Mouse (Mus musculus) brain, adult 2 months (tissue): Measurements from ENCODE around the gene Ctdspl2.
"Not testable (repeated sequence)": the region's sequence is repeated elsewhere in the genome, so short reads cannot be mapped to it uniquely, and the experiment has no call there.

Experiments used
- DNase-seq: peaks from one replicate; pipeline ENCODE4 v3.0.0; 2011; ENCODE audit warnings: low read depth, low spot score

Gene Ctdspl2

GRCm38 (mm10) chr2:121955765-121956223 is at the start of gene Ctdspl2, which contains the start of gene Mageb3:
Gene Ctdspl2, plus strand, starts transcription at chr2:121956001.
Gene Mageb3, minus strand, starts transcription at chr2:121956092.
- DNase-seq: peak; percentile 97

DNA sequence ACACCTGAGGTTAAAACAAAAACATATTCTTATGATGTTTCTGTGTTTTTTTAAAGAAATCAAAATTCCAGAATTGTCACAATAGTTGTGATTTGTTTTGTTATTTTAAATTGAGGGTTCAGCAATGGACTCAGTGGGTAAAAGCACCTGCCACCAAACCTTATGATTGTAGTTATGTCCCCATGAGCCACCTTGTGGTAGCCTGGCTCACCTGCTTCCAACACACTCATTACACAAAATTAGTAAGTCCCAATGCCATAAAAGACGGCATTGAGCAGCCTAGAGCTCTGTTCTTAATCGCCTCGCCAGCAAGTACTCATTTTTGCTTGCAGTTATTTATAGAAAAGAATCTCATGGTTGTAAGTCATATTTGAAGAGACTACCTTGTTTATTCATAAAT is 45.8 kb upstream of the Ctdspl2 start:
- DNase-seq: peak; percentile 45

- peak; percentile 80 for DNase-seq
Observed at GRCm38 (mm10) chr2:121916047-121916970, 39.5 kb upstream of the Ctdspl2 start.

DNA sequence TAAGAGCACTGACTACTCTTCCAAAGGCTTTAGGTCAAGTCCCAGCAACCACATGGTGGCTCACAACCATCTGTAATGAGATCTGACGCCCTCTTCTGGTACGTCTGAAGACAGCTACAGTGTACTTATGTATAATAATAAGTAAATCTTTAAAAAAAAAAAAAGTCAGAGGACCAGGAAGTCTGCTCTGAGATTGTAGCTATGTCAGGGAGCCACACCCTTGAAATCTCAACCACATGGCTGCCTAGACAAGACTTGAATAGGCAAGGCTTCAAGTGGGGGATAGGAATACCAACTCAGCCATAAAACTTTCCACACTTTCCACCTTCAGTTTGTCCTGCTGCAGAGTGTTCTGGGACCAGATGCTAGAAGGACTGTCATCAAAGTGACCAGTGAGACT is 18.2 kb upstream of the Ctdspl2 start:
- not testable (repeated sequence) for DNase-seq

GRCm38 (mm10) chr2:121943364-121943763 is 12.4 kb upstream of the Ctdspl2 start:
- no peak for DNase-seq

DNA sequence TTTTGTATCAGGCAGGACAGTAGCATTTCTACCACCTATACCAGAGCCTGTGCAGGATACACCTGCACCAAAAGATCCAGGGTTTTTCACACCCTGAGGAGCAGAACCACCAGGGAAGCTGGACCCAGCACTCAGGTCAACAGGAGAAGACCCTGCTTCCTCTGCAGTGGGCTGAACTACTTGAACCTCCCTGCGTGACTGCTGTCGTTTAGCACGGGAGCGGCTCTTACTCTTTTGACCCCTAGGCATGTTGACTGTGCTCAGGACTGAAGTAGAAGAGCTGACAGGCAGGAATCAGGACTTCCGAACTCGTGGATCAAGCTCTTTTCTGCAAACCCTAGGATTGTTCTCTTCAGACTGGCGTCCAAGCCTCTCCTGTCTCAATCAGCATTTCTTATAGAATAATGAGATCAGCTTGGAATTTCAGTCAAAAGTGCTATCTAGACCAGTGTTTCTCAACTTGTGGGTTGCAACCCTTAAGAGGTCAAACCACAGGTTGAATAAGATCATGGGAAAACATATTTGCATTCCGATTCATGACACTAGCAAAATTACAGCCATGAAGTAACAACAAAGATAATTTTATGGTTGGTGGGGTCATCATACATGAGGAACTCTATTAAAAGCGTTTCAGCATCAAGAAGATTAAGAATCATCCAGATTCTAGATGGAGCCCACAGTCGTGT is 687 bp upstream of the Ctdspl2 start:
- DNase-seq: no peak

DNA sequence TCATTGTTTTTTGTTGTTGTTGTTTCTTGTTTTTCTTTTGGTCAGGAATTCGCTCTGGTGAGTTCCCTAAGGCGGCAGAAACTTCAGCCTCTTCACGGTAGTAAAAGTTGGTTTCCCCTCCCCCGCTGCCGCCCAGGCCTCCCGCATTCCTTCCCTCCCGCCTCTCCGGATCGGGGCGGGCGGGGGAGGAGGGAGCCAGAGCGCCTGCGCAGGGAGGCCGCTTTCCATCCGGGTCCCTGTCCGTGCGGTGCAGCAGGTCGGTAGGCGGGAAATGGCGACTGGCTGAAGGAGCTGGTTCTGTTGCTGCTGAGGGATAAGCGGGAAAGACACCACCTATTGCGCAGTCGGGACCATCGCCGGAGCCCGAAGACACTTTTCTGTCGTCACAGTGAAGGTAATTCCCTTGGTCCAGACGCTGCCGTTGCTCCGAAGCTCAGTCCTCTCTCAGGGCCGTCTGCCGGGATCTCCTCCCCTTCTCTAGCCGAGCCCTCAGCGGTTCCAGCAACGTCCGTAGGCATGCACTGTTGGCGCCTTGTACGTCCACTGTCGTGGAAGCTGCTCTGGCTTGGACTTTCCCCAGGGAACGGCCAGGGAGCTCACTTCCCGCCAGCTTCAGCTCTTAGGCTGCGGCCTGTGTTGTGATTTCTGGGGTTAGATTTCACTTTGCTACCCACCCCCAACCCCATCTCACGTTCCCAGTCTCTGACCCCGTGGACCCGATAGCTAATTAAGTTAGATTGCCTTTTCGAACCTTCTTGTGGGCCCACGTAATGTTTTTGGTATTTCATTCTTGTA is 620 bp downstream of the Ctdspl2 start:
- peak; percentile 97 for DNase-seq

- no peak for DNase-seq
Observed at GRCm38 (mm10) chr2:121957216-121957792, 1.5 kb downstream of the Ctdspl2 start.

DNA sequence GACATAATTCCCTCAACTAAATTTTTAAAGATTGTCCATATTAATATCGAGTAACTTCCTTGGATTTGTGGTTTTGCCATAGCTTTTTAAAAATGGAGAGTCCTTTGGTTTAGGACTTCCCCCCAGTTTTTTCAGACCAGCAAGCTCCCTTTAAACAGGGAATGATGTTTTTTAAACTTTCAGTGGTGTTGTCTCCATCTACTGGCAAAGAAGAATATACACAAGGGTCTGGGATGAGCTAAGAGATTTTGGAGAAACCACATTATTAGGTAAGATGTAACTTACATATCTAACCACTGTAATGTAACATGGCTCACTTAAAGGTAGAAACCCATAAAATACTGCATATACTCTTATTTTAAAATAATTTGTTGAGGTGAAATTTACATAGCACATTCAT is 39.9 kb downstream of the Ctdspl2 start:
- peak; percentile 31 for DNase-seq

DNA sequence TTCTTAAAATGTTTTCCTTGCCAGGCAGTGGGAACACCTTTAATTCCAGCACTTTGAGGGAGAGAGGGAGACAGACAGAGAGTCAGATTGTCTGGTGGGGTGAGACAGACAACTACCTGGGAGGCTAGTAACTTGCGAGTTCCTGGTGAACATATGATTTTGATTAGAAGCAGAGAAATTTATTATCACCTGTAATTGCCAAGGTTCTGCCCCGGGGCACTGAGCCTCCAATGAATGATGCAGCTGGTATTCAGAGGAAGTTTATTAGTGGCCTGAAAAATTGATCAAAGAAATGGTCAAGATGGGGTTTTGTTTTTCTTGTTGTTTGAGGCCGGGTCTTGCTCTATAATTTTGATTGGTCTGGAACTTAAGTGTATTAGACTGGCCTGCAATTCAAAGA is 53.0 kb downstream of the Ctdspl2 start:
- DNase-seq: no peak

DNA sequence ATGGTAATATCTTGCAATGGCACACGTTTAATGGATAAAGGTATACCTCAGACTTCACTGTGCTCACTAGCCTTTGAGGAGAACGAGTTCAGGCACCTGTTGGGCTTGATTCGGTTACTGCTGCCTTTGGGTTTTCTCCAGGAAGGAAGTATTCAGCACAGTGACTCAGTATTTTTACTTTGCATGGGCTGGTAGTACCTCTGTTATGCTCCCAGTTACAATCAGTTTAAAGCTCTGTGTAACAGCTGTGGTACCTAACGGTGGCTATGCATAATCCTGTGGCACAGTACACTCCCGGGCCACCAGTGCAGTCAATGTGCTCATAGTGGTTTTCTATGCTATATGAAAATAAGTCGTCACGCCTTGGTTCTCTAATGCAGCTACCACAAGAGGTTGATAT is 55.6 kb downstream of the Ctdspl2 start:
- DNase-seq: no peak

- no peak for DNase-seq
Observed at GRCm38 (mm10) chr2:122018705-122019104, 62.9 kb downstream of the Ctdspl2 start.

GRCm38 (mm10) chr2:122022284-122022683 is 66.5 kb downstream of the Ctdspl2 start:
- DNase-seq: peak; percentile 13

- not testable (repeated sequence) for DNase-seq
Observed at GRCm38 (mm10) chr2:122027091-122027490, 71.3 kb downstream of the Ctdspl2 start.

- DNase-seq: peak; percentile 95
Observed at GRCm38 (mm10) chr2:122027862-122028755, 72.3 kb downstream of the Ctdspl2 start, which contains the start of gene Eif3j1. Gene Eif3j1, plus strand, starts transcription at chr2:122028546.

DNA sequence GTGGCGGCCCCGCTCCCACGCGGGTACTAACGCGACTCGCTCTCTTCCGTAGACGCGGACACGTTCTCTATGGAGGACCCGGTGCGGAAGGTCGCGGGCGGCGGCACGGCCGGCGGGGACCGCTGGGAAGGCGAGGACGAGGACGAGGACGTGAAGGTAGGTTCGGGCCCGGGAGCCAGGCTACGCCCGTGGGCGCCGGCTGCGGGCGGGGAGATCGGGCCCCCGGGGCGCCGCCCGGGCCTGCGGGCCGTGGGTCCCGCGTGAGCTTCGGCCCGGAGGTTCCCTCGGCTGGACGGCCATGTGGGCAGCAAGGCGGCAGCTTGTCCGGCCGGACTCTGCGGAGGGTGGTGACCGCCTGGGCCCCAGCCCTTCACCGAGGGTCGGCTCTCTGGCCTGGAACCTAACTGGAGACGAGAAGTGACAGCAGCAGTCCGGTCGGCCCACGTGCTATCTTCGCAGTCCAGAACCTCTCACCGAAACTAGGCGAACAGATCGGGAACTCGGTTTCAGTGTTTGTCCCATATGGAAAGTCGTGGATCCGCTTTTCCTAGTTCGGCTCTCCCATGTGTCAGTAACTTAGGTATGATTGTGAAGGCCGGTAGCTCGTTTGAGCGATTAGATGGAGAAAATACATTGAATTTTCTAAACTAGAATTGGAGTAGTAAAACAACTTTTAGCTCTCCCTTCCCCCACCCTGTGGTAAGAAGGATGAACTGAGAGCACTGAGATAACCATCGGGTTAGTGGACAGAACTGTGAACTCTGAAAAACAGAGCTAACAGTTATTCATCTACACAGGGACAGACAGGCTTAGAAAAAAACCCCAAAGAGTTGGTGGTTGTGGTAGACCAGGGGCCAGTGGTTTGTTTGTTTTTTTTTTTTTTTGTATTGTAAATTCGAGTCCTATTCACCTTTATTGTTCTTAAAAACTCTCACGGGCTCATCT is 73.2 kb downstream of the Ctdspl2 start:
- peak; percentile 41 for DNase-seq

GRCm38 (mm10) chr2:122031970-122032369 is 76.2 kb downstream of the Ctdspl2 start:
- DNase-seq: no peak

DNA sequence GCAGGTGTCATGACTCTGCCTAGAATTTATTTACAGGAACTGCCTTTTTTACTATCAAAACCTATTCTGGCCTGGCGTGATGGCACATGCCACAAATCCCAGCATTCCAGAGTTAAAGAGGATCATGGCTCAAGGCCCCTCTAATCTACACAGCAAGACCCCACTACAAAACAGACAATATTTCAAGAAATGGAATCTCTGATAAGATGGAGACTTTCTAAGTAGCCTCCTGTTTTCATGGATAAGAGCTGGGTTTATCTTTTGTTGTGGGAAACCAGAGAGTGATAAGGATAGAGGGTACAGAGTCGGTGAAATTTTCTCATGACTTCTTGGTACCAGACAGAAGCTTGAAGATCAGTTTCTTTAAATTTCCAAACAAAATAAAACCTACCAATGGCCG is 80.3 kb downstream of the Ctdspl2 start:
- DNase-seq: no peak

DNA sequence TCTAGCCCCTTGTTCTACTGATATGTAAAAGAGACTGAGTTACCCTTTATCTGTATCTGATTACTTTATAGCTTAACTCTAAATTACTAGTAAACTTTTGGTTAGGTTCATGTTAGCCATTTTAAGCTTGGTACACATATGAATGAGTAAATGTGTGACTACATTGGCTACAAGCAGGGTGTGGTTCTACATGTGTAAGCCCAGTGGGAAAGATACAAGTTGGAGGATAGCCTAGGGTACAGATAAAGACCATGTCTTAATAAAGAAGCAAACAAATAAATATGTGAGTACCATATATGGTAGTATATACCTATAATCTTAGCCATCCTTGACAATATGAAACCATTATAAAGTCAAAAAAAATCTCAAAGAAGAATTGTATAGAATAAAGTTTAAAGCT is 88.1 kb downstream of the Ctdspl2 start:
- no peak for DNase-seq
